Mouse (Mus musculus): ENCODE measurements around the gene Smarcc1. TPM values are rescaled to one million over a fixed set of nuclear protein-coding genes. Genes with fewer than 3 reads are reported as not detected.

Gene Smarcc1
- total RNA-seq, 2 experiments from 2014 or later: 72.1 to 74.1 TPM

DNA sequence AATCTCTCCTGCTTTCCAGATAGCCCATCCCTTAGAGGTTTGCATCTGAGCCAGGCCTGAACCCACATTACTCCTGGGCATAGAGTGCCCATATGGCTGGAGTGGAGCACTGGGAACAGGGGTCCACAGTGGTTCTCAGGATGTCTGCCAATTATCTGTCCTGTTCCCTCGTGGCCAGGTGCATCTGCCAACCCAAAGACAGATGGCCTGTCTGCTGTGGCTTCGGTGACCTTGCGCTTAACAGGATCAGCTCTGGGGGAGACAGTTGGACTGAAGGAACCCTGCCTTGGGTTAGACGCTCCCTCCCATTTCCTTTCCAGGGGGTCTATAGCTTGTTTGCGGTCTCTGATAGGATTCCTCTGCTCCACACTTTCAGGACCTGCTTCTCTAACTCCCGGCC lies 141.1 kb downstream of the Smarcc1 start:
- no peak for DNase-seq (ENCODE audit: extremely low spot score in 1 of 2, low spot score in 2 of 2)
- intact Hi-C loops (cut with DNase I): no loop called here

DNA sequence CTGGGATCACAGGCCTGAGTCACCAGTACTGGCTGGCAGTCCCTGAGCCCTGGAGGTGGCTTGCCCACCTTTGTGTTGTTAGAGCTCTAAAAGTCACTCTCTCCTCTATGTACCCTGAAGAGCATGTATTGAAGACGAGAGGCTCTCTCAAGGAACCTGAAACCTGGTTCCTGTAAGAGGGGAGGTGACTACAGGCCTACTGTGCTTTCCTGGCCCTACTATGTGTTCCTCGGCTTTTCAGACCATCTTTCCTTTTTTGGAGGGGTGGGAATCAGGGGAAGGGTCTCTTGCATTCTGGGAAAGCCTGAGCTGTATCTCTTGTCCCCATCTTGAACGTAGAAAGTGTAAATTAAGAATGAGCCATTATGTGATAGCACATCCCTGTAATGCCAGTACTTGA lies 141.6 kb downstream of the Smarcc1 start:
- intact Hi-C loops (cut with DNase I): no loop called here
- no peak for DNase-seq (ENCODE audit: extremely low spot score in 1 of 2, low spot score in 2 of 2)

DNA sequence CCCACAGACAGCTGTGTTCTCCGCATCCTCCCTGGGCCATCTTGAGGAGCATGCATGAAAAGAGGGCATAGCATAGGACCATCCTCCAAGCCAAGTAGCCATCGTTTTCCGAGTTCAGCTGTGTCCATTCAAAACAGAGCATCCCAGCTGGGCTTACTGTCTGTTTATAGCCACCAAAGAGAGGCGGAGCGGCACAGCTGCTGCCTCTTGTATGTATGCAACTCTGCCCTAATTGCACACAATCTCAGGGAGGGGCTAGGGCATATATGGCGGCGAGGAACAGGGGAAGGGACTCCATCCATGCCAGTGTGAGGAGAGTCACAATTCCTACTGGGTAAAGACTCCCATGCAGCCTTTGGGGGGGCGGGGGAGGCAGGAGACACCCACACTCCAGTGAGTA lies 145.7 kb downstream of the Smarcc1 start:
- intact Hi-C loops (cut with DNase I): no loop called here
- no peak for DNase-seq (ENCODE audit: extremely low spot score in 1 of 2, low spot score in 2 of 2)

DNA sequence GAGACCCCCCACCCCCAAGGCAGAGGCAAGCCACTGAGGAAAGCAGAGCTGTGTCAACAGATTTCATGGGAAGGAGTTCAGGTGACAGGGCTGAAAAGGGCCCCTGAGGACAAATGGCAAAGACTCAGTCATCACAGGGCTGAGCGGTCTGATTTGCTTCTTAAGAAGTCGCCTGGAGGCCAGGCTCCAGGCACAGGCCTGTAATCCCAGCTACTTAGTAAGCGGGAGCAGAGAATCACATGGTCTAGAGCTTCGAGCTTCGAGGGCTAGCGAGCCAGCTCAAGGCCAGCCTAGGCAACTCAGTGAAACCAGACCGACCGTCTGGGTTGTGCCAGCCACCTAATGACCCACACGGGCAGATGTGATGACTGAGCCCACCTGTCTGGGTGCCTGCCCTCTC lies 147.5 kb downstream of the Smarcc1 start:
- DNase-seq (ENCODE audit: extremely low spot score in 1 of 2, low spot score in 2 of 2): no peak
- intact Hi-C loops (cut with DNase I): no loop called here

DNA sequence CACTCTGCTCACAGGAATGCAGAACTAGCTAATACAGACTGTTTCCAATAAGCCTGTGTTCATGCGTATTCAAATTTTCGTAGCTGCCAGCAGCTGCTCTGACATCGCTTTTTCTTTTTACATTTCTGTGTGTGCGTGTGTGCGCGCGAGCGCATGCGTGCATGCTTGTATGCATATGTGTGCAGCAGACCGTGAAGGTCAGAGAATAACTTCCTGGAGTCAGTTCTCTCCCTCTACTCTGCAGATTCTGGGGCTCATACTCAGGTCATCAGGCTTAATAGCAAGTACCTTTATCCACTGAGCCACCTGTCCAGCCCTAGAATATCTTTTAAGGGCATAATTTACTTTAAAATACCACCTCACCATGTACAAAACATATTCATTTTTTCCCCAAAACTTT lies 150.9 kb downstream of the Smarcc1 start:
- intact Hi-C loops (cut with DNase I): no loop called here
- no peak for DNase-seq (ENCODE audit: extremely low spot score in 1 of 2, low spot score in 2 of 2)

DNA sequence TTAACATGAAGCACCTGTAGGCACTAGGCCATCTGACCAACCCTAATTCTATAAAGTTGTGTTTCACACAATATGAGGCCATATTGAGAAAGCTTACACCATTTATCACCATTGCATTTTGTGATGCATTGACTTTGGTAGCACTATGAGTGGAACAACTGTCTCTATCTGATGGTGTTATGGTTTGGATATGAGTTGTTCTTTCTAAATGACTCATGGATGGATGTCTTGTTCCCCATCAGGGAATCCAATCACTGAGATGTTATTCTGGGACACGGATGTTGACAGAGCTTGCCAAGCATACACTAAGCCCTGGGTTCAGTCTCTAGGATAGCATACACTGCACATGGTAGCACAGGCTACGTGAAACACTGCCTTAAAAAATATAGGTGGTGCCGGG lies 154.8 kb downstream of the Smarcc1 start:
- intact Hi-C loops (cut with DNase I): no loop called here
- DNase-seq (ENCODE audit: extremely low spot score in 1 of 2, low spot score in 2 of 2): no peak

DNA sequence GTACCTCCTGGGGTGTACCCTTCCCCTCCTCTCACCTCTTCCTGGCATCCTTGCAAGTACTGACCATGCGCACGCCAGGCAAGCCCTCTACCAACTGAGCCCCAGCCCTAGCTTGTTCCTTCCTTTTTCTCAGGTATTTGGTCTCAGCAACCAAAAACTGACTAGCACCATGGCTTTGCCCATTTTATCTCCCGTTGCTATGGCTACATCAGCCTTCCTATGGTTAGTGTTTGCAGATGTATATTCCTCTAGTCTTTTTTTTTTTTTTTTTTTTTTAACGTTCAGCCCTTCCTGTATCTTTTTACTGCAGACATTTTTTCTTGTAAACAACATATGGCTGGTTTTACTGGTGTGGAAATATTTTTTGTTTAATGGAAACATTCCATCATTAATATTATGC lies 156.0 kb downstream of the Smarcc1 start:
- intact Hi-C loops (cut with DNase I): no loop called here
- no peak for DNase-seq (ENCODE audit: extremely low spot score in 1 of 2, low spot score in 2 of 2)

DNA sequence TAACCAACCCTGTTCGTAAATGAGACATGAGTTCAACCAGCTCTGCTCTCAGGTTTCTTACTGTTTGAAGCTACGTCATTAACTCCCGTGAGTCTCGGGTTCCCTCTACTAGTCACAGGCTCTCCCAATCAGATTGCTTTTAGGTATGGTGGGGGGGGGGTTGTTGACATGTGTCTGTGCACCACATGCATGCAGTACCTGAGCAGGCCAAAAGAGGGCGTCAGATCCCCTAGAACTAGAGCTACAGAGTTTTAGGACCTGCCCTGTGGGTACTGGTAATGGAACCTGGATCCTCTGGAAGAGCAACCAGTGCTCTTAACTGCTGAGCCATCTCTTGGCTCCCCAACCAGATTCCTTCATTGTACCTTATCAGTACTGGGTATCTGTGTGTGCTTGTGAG lies 158.4 kb downstream of the Smarcc1 start:
- DNase-seq (ENCODE audit: extremely low spot score in 1 of 2, low spot score in 2 of 2): no peak
- intact Hi-C loops (cut with DNase I): no loop called here

DNA sequence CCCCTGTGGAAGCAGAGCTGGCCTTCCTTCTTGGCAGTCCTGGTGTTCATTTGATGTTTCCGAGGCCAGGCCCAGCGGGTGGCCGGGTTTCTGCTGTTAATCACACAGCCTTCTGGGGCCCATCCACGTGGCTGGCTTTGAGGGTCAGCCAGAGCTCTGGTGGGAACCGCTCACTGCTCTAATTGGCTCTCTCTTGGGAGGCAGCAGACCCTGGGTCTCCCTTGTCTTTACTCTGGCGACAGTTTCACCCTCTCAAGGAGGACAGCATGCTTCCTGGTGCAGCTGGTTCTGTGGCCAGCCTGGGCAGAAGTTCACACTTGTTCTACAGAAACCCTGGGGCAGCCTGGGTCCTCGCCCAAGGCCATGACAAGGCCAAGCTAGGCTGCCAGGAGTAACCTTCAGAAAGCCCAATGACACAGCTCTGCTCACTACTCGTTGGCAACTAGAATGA lies 159.9 kb downstream of the Smarcc1 start:
- intact Hi-C loops (cut with DNase I): no loop called here

DNA sequence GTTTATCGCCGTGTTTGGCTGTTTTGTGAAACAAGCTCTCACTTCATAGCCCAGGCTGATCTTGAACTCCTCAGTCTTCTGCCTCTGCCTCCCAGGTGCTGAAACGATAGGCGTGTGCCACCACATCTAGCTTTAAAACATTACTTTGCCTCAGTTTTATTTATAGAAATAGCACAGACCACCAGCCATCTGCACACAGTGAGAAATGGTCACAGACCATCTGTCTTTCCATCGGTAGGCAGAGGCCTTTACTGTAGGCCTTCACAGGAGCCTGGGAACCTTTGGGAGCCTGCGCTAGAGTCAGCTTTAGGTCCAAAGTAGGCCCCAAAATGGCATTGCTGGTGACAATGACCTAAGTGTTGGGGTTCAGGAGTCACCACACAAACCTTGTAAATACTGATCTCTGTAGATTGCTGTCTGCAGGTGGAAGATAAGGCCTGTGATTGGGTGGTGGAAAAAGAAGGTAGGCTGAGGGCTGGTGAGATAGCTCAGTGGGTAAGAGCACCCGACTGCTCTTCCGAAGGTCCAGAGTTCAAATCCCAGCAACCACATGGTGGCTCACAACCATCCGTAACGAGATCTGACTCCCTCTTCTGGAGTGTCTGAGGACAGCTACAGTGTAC lies 166.7 kb downstream of the Smarcc1 start:
- intact Hi-C loops (cut with DNase I): no loop called here
- DNase-seq (ENCODE audit: extremely low spot score in 1 of 2, low spot score in 2 of 2): no peak

More for the DNA sequence above, 159.9 kb downstream of the Smarcc1 start:
- peak; percentile 75 to 81 for DNase-seq (ENCODE audit: extremely low spot score in 1 of 2, low spot score in 2 of 2)

DNA sequence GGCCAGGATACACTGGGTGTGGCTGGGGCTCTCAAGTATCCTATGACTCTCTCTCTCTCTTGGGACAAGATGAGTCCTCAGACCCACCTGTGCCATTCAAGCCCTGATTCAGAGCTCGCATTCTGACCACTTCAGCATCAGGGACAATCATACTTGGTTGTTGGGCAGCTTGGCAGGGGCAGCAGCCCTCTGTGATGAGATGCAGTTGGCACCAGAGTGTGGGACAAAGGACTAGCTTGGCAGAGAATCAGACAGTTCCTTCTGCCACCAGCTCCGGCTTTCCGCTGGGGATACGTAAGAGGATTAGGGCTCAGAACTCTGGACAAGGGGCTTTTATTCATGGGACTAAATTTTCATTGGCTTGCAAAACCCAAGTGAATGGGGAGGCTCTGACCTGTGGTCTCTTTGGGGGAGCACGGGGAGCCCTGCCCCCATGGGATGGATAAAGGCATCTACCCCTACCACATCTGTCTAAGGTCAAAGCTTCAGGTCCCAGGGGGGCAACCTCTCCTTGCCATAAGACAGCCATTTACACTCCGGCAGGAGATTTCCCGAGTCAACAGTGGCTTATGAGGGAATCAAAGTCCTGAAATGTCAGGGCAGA lies 169.9 kb downstream of the Smarcc1 start:
- intact Hi-C loops (cut with DNase I): no loop called here
- peak; percentile 46 to 76 for DNase-seq (ENCODE audit: extremely low spot score in 1 of 2, low spot score in 2 of 2)

Small RNAs within 50 kb of the gene (microRNA-seq; reads per million reads assigned to microRNA genes)
- 124 reads per million, percentile 59 among the genes with 10 or more reads in this experiment for gene Mir6236

Other genes starting within 250 kb of the Smarcc1 start
- 1 to 10 TPM; 5.6 to 6.6 TPM for gene Cdc25a, start 242.1 kb upstream of the Smarcc1 start, total RNA-seq (2021)
- 100 to 1,000 TPM; 453 to 481 TPM for gene Map4, start 186.2 kb upstream of the Smarcc1 start, total RNA-seq (2021)
- 100 to 1,000 TPM; 144 to 153 TPM for gene Dhx30, start 122 bp downstream of the Smarcc1 start, total RNA-seq (2021)
- 100 to 1,000 TPM; 529 to 558 TPM for gene Cspg5, start 126.1 kb downstream of the Smarcc1 start, total RNA-seq (2021)
- gene Elp6, start 187.5 kb downstream of the Smarcc1 start, total RNA-seq (2021): 10 to 100 TPM; 13.0 to 13.6 TPM
- 100 to 1,000 TPM in 1 of 2 experiments, 10 to 100 TPM in 1; 98.0 to 106 TPM for gene Scap, start 215.6 kb downstream of the Smarcc1 start, total RNA-seq (2021)